Mouse (Mus musculus): ENCODE data around the gene Zfp609. TPM values are rescaled to one million over a fixed set of nuclear protein-coding genes. Genes with fewer than 3 reads are reported as not detected.
"Not testable (repeated sequence)": the region's sequence is repeated elsewhere in the genome, so short reads cannot be mapped to it uniquely, and the experiment has no call there.

The Zfp609 gene
- total RNA-seq, 2 experiments from 2014 or later = 4.3 to 28.9 TPM

DNA sequence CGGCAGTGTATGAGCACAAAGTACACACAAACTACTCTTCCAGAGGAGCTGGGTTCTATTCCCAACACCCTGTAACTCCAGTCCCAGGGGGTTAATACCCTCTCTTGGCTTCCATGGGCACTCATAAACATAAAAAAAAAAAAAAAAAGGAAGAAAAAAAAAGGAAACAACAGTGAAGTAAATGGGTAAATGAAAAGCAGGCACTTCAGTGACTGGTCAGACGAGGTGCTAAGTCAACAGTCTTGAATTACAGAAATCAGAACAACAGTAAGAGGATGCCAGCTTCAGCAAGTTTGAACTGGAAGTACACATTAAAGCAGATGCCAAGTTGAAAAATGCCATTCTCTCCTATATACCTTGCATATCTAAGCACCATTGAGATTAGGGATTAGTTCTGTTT lies 7.1 kb downstream of the Zfp609 start:
- no peak for ATAC-seq (replicated peaks; ENCODE audit: poor library complexity, severe bottlenecking)

DNA sequence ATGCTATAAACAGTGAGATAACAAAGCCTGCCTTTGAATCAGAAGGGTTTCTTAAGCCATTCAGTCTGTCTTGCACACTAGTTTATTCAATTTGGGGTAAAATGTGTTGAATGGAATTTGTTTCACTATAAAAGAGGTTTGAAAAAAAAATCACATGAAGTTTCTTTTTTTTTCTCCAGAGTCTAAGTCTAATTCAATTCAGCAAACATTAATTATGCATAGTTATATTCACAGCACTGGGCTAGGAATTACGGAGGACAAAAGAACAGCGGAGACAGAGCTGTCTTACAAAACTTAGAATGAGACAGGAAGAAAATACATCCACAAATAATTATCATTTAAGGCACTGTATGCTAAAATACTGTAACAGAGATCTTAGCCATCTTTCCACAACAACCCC lies 9.0 kb downstream of the Zfp609 start:
- no peak for ATAC-seq (replicated peaks; ENCODE audit: poor library complexity, severe bottlenecking)

DNA sequence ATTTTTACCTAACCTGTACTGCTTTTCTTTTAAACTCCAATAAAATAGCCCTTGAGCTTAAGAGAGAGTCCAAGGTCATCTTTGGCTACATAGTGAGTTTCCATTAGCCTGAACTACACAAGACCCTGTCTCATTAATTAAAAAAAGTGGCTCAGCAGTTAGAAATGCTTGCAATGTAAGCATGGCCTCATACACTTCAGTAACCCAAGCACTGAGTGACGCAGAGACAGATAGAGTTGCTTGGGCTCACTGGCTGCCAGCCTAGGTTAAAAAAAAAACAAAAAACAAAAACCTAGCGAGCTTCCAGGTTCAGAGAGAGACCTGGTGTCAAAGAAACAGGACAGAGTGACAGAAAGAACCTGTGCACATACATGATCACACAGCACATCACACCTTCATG lies 14.5 kb downstream of the Zfp609 start:
- ATAC-seq (replicated peaks; ENCODE audit: poor library complexity, severe bottlenecking) = no peak

DNA sequence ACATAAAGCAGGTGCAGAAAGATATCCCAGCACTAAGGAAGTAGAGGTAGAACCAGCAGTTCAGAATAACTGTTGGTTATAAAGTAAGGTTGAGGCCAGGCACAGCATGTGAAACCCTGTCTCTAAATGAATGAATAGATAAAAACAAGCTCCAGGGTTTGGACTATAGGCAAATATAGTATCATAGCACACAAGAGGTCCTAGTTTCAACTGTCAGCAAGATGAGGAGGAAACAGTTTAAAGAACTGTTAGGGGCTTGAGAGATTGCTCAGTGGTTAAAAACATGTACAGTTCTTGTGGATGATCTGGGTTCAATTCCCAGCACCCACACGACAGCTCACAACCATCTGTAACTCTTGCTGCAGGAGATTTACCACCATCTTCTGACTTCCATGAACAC lies 15.6 kb downstream of the Zfp609 start:
- no peak for ATAC-seq (replicated peaks; ENCODE audit: poor library complexity, severe bottlenecking)

- no peak for ATAC-seq (replicated peaks; ENCODE audit: poor library complexity, severe bottlenecking)
Observed at GRCm38 (mm10) chr9:65807818-65808217, 19.5 kb downstream of the Zfp609 start.

- ATAC-seq (replicated peaks; ENCODE audit: poor library complexity, severe bottlenecking) = no peak
Observed at GRCm38 (mm10) chr9:65807251-65807650, 20.1 kb downstream of the Zfp609 start.

GRCm38 (mm10) chr9:65799770-65800169 lies 27.6 kb downstream of the Zfp609 start:
- no peak for ATAC-seq (replicated peaks; ENCODE audit: poor library complexity, severe bottlenecking)

GRCm38 (mm10) chr9:65795651-65796050 lies 31.7 kb downstream of the Zfp609 start:
- ATAC-seq (replicated peaks; ENCODE audit: poor library complexity, severe bottlenecking) = no peak

- no peak for ATAC-seq (replicated peaks; ENCODE audit: poor library complexity, severe bottlenecking)
Observed at GRCm38 (mm10) chr9:65794313-65794712, 33.1 kb downstream of the Zfp609 start.

GRCm38 (mm10) chr9:65793506-65793905 lies 33.9 kb downstream of the Zfp609 start:
- ATAC-seq (replicated peaks; ENCODE audit: poor library complexity, severe bottlenecking) = no peak

DNA sequence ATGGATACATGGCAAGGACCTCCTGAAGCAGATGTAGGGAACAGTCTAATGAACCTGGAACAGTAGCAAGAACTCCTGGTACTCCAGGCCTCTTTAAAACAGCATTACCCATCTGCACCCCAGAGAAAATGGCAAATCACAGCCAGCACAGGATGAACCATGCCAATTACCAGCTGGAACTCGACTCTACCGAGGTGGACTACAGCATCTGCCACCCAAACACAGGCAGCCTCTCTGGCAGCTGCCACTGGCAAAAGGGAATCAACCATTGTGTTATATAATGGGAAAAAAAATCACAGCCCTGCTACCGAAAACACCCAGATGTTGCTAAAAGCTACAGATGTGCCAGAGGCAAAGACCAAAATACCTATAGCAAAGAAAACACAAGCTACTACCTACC lies 34.3 kb downstream of the Zfp609 start:
- no peak for ATAC-seq (replicated peaks; ENCODE audit: poor library complexity, severe bottlenecking)

- no peak for ATAC-seq (replicated peaks; ENCODE audit: poor library complexity, severe bottlenecking)
Observed at GRCm38 (mm10) chr9:65791846-65792245, 35.5 kb downstream of the Zfp609 start.

DNA sequence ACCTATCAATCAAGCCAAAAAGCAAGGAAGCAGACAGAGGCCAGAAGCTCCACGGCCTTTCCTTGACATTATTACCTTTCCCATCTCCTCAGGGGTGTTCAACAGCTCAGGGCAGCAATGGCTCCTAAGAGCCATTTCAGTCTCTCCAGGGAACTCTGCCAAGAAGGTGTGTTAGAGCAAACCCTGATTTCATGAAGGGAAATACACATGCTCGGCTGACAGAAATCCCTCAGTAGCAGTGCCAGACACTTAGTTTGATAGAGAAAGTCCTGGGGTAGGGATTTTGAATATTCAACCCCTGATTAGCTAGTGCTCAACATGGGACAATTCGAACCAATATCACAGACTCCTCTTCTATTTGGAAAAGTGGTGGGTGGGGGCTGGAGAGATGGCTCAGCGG lies 36.3 kb downstream of the Zfp609 start:
- ATAC-seq (replicated peaks; ENCODE audit: poor library complexity, severe bottlenecking) = no peak

GRCm38 (mm10) chr9:65789788-65790187 lies 37.6 kb downstream of the Zfp609 start:
- no peak for ATAC-seq (replicated peaks; ENCODE audit: poor library complexity, severe bottlenecking)

DNA sequence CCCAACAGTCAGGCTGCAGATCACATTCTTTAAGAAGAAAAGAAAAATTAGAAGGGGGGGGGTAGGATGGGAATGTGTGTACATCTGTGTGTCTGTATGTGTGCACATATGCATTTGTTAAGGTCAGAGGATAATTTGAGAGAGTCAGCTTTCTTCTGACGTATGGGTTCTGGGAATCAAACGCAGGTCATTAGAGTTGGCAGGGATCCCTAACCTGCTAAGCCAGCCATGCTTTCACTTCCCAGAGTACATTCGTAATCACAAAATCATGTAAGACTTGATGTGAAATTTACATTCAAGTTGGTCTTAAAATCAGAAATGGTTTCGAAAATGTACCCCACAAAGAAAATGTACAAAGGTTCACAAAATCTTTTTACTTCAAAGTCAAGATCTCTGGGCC lies 38.8 kb downstream of the Zfp609 start:
- ATAC-seq (replicated peaks; ENCODE audit: poor library complexity, severe bottlenecking) = no peak

GRCm38 (mm10) chr9:65787829-65788344 lies 39.5 kb downstream of the Zfp609 start:
- peak; percentile 77 for ATAC-seq (replicated peaks; ENCODE audit: poor library complexity, severe bottlenecking)

DNA sequence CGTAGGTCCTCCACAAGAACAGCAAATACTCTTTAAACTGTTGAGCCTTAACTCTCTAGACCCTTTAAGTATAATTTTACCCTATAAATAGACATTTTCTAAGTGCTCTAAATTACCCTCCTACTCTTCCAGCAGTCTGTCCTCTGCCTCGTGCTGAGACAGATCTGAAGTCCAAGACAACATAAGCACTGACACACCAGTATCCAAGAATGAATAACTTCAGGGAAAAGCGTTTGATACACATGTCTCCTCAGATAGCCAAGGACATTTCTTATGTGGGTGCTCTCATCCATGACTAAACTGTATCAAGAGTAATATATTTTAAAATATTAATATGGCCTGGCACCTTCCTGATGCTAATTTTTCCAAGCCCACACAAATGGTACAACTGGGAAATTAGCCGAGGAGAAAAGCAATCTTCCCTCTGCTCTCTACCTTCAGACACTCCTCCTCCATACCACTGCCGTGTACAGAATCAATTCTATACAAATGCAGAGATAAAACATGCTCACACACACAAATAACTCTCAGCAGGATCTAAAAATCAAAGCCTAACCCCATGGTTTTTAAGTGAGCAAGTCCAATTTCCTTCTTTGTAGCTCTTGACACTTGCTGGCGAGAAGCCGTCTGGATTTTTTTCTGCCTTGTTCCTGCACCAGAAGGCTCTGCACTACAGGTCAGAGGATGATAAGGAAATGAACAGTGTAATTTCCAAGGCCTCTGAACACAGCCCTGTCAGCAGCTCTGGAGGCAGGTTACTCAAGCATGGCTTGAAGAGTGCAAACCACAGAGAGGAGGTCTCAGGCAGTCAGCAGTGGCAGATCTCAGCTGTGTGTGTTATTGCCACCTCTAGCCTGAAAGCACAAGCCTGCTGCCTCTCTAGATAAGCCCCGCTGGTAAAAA lies 40.2 kb downstream of the Zfp609 start:
- ATAC-seq (replicated peaks; ENCODE audit: poor library complexity, severe bottlenecking) = peak; percentile 91

GRCm38 (mm10) chr9:65785772-65786368 lies 41.5 kb downstream of the Zfp609 start:
- no peak for ATAC-seq (replicated peaks; ENCODE audit: poor library complexity, severe bottlenecking)

GRCm38 (mm10) chr9:65779619-65780018 lies 47.7 kb downstream of the Zfp609 start:
- not testable (repeated sequence) for ATAC-seq (replicated peaks; ENCODE audit: poor library complexity, severe bottlenecking)

GRCm38 (mm10) chr9:65776874-65777432 lies 50.4 kb downstream of the Zfp609 start:
- no peak for ATAC-seq (replicated peaks; ENCODE audit: poor library complexity, severe bottlenecking)

DNA sequence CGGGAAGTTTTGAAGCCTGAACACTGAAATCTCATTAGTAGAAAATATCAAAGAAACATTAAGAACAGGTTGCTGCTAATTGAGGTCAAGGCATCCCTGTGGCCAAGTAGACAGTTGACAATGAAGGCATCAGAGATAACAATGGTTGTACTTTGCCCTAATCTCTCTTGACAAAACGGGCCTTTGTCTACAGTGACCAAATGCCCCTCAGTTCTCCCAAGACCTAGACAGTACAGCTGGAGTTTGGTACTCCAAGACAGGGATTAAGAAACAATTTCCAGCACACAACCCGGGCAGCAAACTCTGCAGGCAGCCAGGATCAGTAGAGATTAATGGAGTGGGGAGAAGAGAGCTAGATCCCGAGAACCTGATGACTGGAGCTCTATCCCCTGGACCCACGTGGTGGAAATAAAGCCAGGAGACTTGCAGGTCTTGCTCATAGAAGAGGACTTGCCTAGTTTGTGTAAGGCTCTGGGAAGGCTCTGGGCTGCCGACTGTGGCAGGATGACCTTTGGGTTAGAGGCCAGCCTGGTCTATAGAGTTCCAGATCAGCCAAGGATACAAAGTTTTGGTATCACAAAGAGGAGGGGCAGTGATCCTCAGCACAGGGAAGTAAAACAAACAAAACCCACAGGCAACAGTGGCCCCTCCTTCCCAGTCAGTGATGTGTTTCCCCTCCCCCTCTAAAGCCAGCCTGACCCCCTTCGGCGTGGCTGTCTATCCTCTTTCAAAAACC lies 51.1 kb downstream of the Zfp609 start:
- no peak for ATAC-seq (replicated peaks; ENCODE audit: poor library complexity, severe bottlenecking)

All from granulocyte monocyte progenitor cell, adult 5-6 weeks (primary cell).